In the genomic region with DNA sequence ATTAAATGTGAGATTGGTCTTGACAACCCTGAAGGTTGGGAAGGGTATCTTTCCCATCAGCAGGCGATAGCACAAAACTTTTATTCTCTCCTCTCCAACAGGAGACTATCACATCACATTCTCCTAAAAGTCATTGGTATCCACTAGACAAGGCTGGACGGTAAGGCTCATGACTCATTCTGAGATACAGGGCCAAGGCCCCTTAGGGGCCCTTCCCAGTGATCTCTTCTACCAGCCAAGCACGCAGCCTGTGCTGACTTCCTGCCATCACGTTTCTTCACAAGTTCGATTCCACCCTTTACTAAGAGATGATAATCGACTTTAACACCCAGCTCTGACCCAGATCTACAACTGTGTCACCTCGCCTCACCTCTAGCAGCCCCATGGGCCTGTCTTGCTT, we compare ENCODE assay signal across 29 mouse cellular contexts.
"Had no signal": no experiment of that assay in that cellular context is flagged by ENCODE, and none has a peak within 500 bp of the region (broad histone marks: within the 10 kb centered on the region; RNA-seq: fewer than 3 reads in every experiment).

No protein-coding gene starts in this region.

- H3K4me1 ChIP-seq: limb, embryonic 10.5 days; limb, embryonic 12.5 days; liver, embryonic 12.5 days; liver, embryonic 13.5 days; liver, embryonic 15.5 days; lung, embryonic 15.5 days had no signal

- H3K9me3 ChIP-seq: limb, embryonic 10.5 days; limb, embryonic 12.5 days; limb, embryonic 13.5 days; limb, embryonic 15.5 days; liver, embryonic 12.5 days; liver, embryonic 13.5 days; liver, embryonic 15.5 days; lung, embryonic 15.5 days; megakaryocyte, embryonic 14.5 days; midbrain, embryonic 12.5 days; midbrain, embryonic 13.5 days; midbrain, embryonic 15.5 days; neural tube, embryonic 12.5 days had no signal

- H3K27me3 ChIP-seq: limb, embryonic 12.5 days; limb, embryonic 15.5 days; liver, embryonic 12.5 days; liver, embryonic 13.5 days; liver, embryonic 15.5 days; lung, embryonic 15.5 days; megakaryocyte, embryonic 14.5 days; midbrain, embryonic 12.5 days; midbrain, embryonic 13.5 days; midbrain, embryonic 15.5 days; neural tube, embryonic 12.5 days had no signal

- H3K36me3 ChIP-seq: limb, embryonic 10.5 days; limb, embryonic 12.5 days; limb, embryonic 13.5 days; limb, embryonic 15.5 days; liver, embryonic 12.5 days; liver, embryonic 13.5 days; liver, embryonic 15.5 days; lung, embryonic 15.5 days; midbrain, embryonic 12.5 days; midbrain, embryonic 13.5 days; midbrain, embryonic 15.5 days; neural tube, embryonic 12.5 days had no signal

- H3K4me2 ChIP-seq: limb, embryonic 12.5 days; limb, embryonic 13.5 days; limb, embryonic 15.5 days; liver, embryonic 11.5 days; liver, embryonic 12.5 days; liver, embryonic 13.5 days; liver, embryonic 15.5 days; lung, embryonic 14.5 days; lung, embryonic 15.5 days; midbrain, embryonic 11.5 days; midbrain, embryonic 12.5 days; midbrain, embryonic 13.5 days; midbrain, embryonic 15.5 days; neural tube, embryonic 12.5 days had no signal

- H3K9ac ChIP-seq: limb, embryonic 12.5 days; limb, embryonic 13.5 days; limb, embryonic 15.5 days; liver, embryonic 12.5 days; liver, embryonic 13.5 days; liver, embryonic 14.5 days; liver, embryonic 15.5 days; liver, postnatal 0 days; lung, embryonic 14.5 days; lung, embryonic 15.5 days; midbrain, embryonic 12.5 days; midbrain, embryonic 13.5 days; midbrain, embryonic 15.5 days; neural tube, embryonic 12.5 days had no signal

- DNase-seq: left cerebral cortex, postnatal 4 days; liver; liver, embryonic 13.5 days; liver, postnatal 0 days; lung, adult 18-20 months; lung, adult 2 months; lung, embryonic 14.5 days; lung, postnatal 10 days; lung, postnatal 14 days; lung, postnatal 36 days; lung, postnatal 4 days; midbrain, embryonic 14.5 days had no signal

- H3K4me3 ChIP-seq: limb, embryonic 10.5 days; limb, embryonic 12.5 days; limb, embryonic 13.5 days; limb, embryonic 15.5 days; liver, embryonic 12.5 days; liver, embryonic 13.5 days; liver, embryonic 15.5 days; lung, embryonic 15.5 days; megakaryocyte, embryonic 14.5 days; midbrain, embryonic 12.5 days; midbrain, embryonic 13.5 days; midbrain, embryonic 15.5 days; myocyte; neural tube, embryonic 12.5 days had no signal

- H3K27ac ChIP-seq: limb, embryonic 10.5 days; limb, embryonic 12.5 days; limb, embryonic 13.5 days; limb, embryonic 15.5 days; liver, embryonic 12.5 days; liver, embryonic 13.5 days; liver, embryonic 14.5 days; liver, embryonic 15.5 days; lung, embryonic 15.5 days; macrophage; midbrain, embryonic 12.5 days; midbrain, embryonic 13.5 days; midbrain, embryonic 15.5 days; neural tube, embryonic 12.5 days had no signal
